Mouse (Mus musculus): ENCODE measurements at regions not wholly inside any gene's neighbourhood (a gene's known extent, or its start where the extent isn't known, plus 50 kb on each side); places are given as distances from the start of the nearest gene placed in this dataset.

GRCm38 (mm10) chr11:110588280-110588679 is 189.4 kb downstream of the Map2k6 start:
- no peak for DNase-seq (ENCODE audit: low read depth)

GRCm38 (mm10) chr11:110595266-110595862 is 196.4 kb downstream of the Map2k6 start:
- no peak for DNase-seq (ENCODE audit: low read depth)

GRCm38 (mm10) chr11:110605041-110605882 is 206.3 kb downstream of the Map2k6 start:
- no peak for DNase-seq (ENCODE audit: low read depth)

GRCm38 (mm10) chr11:110609276-110609675 is 210.4 kb downstream of the Map2k6 start:
- DNase-seq (ENCODE audit: low read depth), result no peak

GRCm38 (mm10) chr11:110610831-110611230 is 211.9 kb downstream of the Map2k6 start:
- no peak for DNase-seq (ENCODE audit: low read depth)

GRCm38 (mm10) chr11:110632001-110632400 is 233.1 kb downstream of the Map2k6 start:
- no peak for DNase-seq (ENCODE audit: low read depth)

GRCm38 (mm10) chr11:110633351-110633750 is 234.4 kb downstream of the Map2k6 start:
- DNase-seq (ENCODE audit: low read depth), result no peak

- peak; percentile 22 for DNase-seq (ENCODE audit: low read depth)
Observed at GRCm38 (mm10) chr11:110642485-110642884, 243.6 kb downstream of the Map2k6 start.

GRCm38 (mm10) chr11:110649575-110650210 is 250.8 kb downstream of the Map2k6 start:
- no peak for DNase-seq (ENCODE audit: low read depth)

- DNase-seq (ENCODE audit: low read depth), result no peak
Observed at GRCm38 (mm10) chr11:110652068-110652467, 253.1 kb downstream of the Map2k6 start.

- DNase-seq (ENCODE audit: low read depth), result no peak
Observed at GRCm38 (mm10) chr11:110656524-110657156, 257.7 kb downstream of the Map2k6 start.

- DNase-seq (ENCODE audit: low read depth), result no peak
Observed at GRCm38 (mm10) chr11:110657854-110658253, 258.9 kb downstream of the Map2k6 start.

- DNase-seq (ENCODE audit: low read depth), result no peak
Observed at GRCm38 (mm10) chr11:110670626-110671508, 271.9 kb downstream of the Map2k6 start.

GRCm38 (mm10) chr11:110672941-110673340 is 274.0 kb downstream of the Map2k6 start:
- DNase-seq (ENCODE audit: low read depth), result no peak

- DNase-seq (ENCODE audit: low read depth), result no peak
Observed at GRCm38 (mm10) chr11:110692824-110693223, 275.0 kb upstream of the Kcnj16 start.

- no peak for DNase-seq (ENCODE audit: low read depth)
Observed at GRCm38 (mm10) chr11:110697067-110697466, 270.8 kb upstream of the Kcnj16 start.

- DNase-seq (ENCODE audit: low read depth), result no peak
Observed at GRCm38 (mm10) chr11:110698342-110698741, 269.5 kb upstream of the Kcnj16 start.

GRCm38 (mm10) chr11:110700976-110701375 is 266.9 kb upstream of the Kcnj16 start:
- DNase-seq (ENCODE audit: low read depth), result no peak

GRCm38 (mm10) chr11:110702119-110702518 is 265.7 kb upstream of the Kcnj16 start:
- no peak for DNase-seq (ENCODE audit: low read depth)

GRCm38 (mm10) chr11:110703511-110703910 is 264.3 kb upstream of the Kcnj16 start:
- DNase-seq (ENCODE audit: low read depth), result no peak

- DNase-seq (ENCODE audit: low read depth), result no peak
Observed at GRCm38 (mm10) chr11:110707328-110707727, 260.5 kb upstream of the Kcnj16 start.
